Mouse (Mus musculus) forebrain, embryonic 14.5 days (tissue): ENCODE results near the gene Npl. TPM values are rescaled to one million over a fixed set of nuclear protein-coding genes. Genes with fewer than 3 reads are reported as not detected.

Source experiments
- ATAC-seq: fragments of 200-750 bp; cut with Nextera tagmentation; 2 replicates; pipeline ENCODE4 v1.8.0; 2017; ENCODE audit warnings: mild to moderate bottlenecking, moderate library complexity
- DNase-seq: peaks from one replicate; pipeline ENCODE4 v3.0.0-alpha.2; 2015; ENCODE audit warnings: low spot score
- H3K27ac ChIP-seq: fragments of 300-500 bp; sonication (generic); 2 replicates; pipeline ENCODE4 v1.5.1; 2014; ENCODE audit warnings: low read depth, mild to moderate bottlenecking, control low read depth, low read length, moderate library complexity
- H3K27me3 ChIP-seq: fragments of 300-500 bp; sonication (generic); replicated peaks from 2 replicates; pipeline ENCODE4 v1.6.1; 2014; ENCODE audit warnings: low read length, control low read depth, mixed read lengths; ENCODE audit not compliant: control insufficient read depth, insufficient read depth
- H3K36me3 ChIP-seq: fragments of 300-500 bp; sonication (generic); 2 replicates; pipeline ENCODE4 v1.6.1; 2014; ENCODE audit warnings: low read length, control low read depth; ENCODE audit not compliant: control insufficient read depth, insufficient read depth
- H3K4me1 ChIP-seq: fragments of 300-500 bp; sonication (generic); 2 replicates; pipeline ENCODE4 v1.6.1; 2014; ENCODE audit warnings: antibody characterized with exemption, low read length, control low read depth; ENCODE audit not compliant: control insufficient read depth, insufficient read depth
- H3K4me2 ChIP-seq: fragments of 300-500 bp; sonication (generic); 2 replicates; pipeline ENCODE4 v1.6.1; 2014; ENCODE audit warnings: mild to moderate bottlenecking, control low read depth, low read length
- H3K4me3 ChIP-seq: fragments of 300-500 bp; sonication (generic); 2 replicates; pipeline ENCODE4 v1.5.1; 2014; ENCODE audit warnings: low read depth, low read length, control low read depth
- H3K9ac ChIP-seq: fragments of 300-500 bp; sonication (generic); 2 replicates; pipeline ENCODE4 v1.6.1; 2014; ENCODE audit warnings: mild to moderate bottlenecking, low read length, control low read depth, moderate library complexity
- H3K9me3 ChIP-seq: fragments of 300-500 bp; sonication (generic); replicated peaks from 2 replicates; pipeline ENCODE4 v1.6.1; 2016; ENCODE audit warnings: low read length, control low read depth, mixed read lengths; ENCODE audit not compliant: control insufficient read depth
- WGBS: fragments of 180-500 bp; shearing (Covaris S2); extraction: QIAGEN DNeasy Blood & Tissue Kit; methylation state at CpG from one replicate; pipeline ENCODE4 v1.1.7; 2014; 5-methylcytosine and 5-hydroxymethylcytosine counted together
- polyA plus RNA-seq: library from polyadenylated mRNA; unstranded; fragments of >200 nt; fragmentation: Nextera tagmentation; extraction: Ambion mirVana; gene quantifications from 2 replicates; pipeline ENCODE4 v1.2.1, GENCODE M21; 2014

Npl gene
- polyA plus RNA-seq, 1 experiment from 2014 or later: 10.1 TPM

GRCm38 (mm10) chr1:153583189-153583588, 33.3 kb upstream of the Npl start:
- Histone ChIP-seq H3K27me3 (no peaks in the 10 kb centered on the region), H3K4me1 (no peaks in the 10 kb centered on the region), H3K9me3 (no peaks in the 10 kb centered on the region), H3K4me2 (no peak overlapping the region), H3K9ac (no peak overlapping the region), H3K27ac (no peak overlapping the region), H3K36me3 (no peaks in the 10 kb centered on the region), H3K4me3 (no peak overlapping the region)
- 83% methylated on average over 4 of the region's 4 CpGs for WGBS
- no peak for ATAC-seq
- DNase-seq: no peak

- Histone ChIP-seq H3K9me3 (no peaks in the 10 kb centered on the region), H3K27me3 (no peaks in the 10 kb centered on the region), H3K36me3 (no peaks in the 10 kb centered on the region), H3K4me2 (no peak overlapping the region), H3K27ac (no peak overlapping the region), H3K9ac (no peak overlapping the region), H3K4me1 (no peaks in the 10 kb centered on the region), H3K4me3 (no peak overlapping the region)
- ATAC-seq: no peak
- DNase-seq: no peak
- WGBS: 86% methylated on average over 3 of the region's 3 CpGs
These were observed 24.9 kb upstream of the Npl start for GRCm38 (mm10) chr1:153574730-153575129.

- ATAC-seq: no peak
- DNase-seq: no peak
- no peak overlapping the region for H3K4me3 ChIP-seq
- no peak overlapping the region for H3K9ac ChIP-seq
- H3K36me3 ChIP-seq: no peaks in the 10 kb centered on the region
- no peak overlapping the region for H3K4me2 ChIP-seq
- H3K27ac ChIP-seq: no peak overlapping the region
- H3K27me3 ChIP-seq: no peaks in the 10 kb centered on the region
- 75% methylated on average over 4 of the region's 4 CpGs for WGBS
- no peaks in the 10 kb centered on the region for H3K4me1 ChIP-seq
- H3K9me3 ChIP-seq: no peaks in the 10 kb centered on the region
These were observed 22.6 kb upstream of the Npl start for GRCm38 (mm10) chr1:153572271-153573043.

- H3K27me3 ChIP-seq: no peaks in the 10 kb centered on the region
- H3K27ac ChIP-seq: no peak overlapping the region
- 85% methylated on average over 8 of the region's 8 CpGs for WGBS
These were observed 15.9 kb upstream of the Npl start for GRCm38 (mm10) chr1:153565701-153566100.

GRCm38 (mm10) chr1:153564701-153565100, 14.9 kb upstream of the Npl start:
- no peak for DNase-seq
- no peak overlapping the region for H3K4me3 ChIP-seq
- ATAC-seq: no peak
- H3K36me3 ChIP-seq: no peaks in the 10 kb centered on the region
- H3K4me1 ChIP-seq: no peaks in the 10 kb centered on the region
- no peak overlapping the region for H3K4me2 ChIP-seq
- H3K27me3 ChIP-seq: no peaks in the 10 kb centered on the region
- H3K9me3 ChIP-seq: no peaks in the 10 kb centered on the region
- no peak overlapping the region for H3K9ac ChIP-seq
- 91% methylated on average over 7 of the region's 7 CpGs for WGBS
- H3K27ac ChIP-seq: no peak overlapping the region

More at GRCm38 (mm10) chr1:153565701-153566100, 15.9 kb upstream of the Npl start:
- Histone ChIP-seq H3K4me1 (no peaks in the 10 kb centered on the region), H3K36me3 (no peaks in the 10 kb centered on the region), H3K9me3 (no peaks in the 10 kb centered on the region), H3K4me2 (no peak overlapping the region), H3K4me3 (no peak overlapping the region), H3K9ac (no peak overlapping the region)
- ATAC-seq (no peak), DNase-seq (no peak)

GRCm38 (mm10) chr1:153563675-153564074, 13.8 kb upstream of the Npl start:
- H3K27ac ChIP-seq: no peak overlapping the region
- H3K9ac ChIP-seq: no peak overlapping the region
- no peaks in the 10 kb centered on the region for H3K36me3 ChIP-seq
- no peak overlapping the region for H3K4me3 ChIP-seq
- no peak for DNase-seq
- no peaks in the 10 kb centered on the region for H3K27me3 ChIP-seq
- no peaks in the 10 kb centered on the region for H3K9me3 ChIP-seq
- no peaks in the 10 kb centered on the region for H3K4me1 ChIP-seq
- no peak overlapping the region for H3K4me2 ChIP-seq
- WGBS: 63% methylated on average over 2 of the region's 2 CpGs
- ATAC-seq: no peak

GRCm38 (mm10) chr1:153560805-153561204, 11.0 kb upstream of the Npl start:
- H3K27me3 ChIP-seq: no peaks in the 10 kb centered on the region
- WGBS: 40% methylated on average over 6 of the region's 6 CpGs
- ATAC-seq (no peak), DNase-seq (no peak)
- no peaks in the 10 kb centered on the region for H3K9me3 ChIP-seq
- no peak overlapping the region for H3K4me3 ChIP-seq
- H3K9ac ChIP-seq: no peak overlapping the region
- H3K36me3 ChIP-seq: no peaks in the 10 kb centered on the region
- H3K27ac ChIP-seq: no peak overlapping the region; the same call in 1 of the 2 replicates
- no peak overlapping the region for H3K4me2 ChIP-seq
- H3K4me1 ChIP-seq: no peaks in the 10 kb centered on the region

GRCm38 (mm10) chr1:153559701-153560100, 9.9 kb upstream of the Npl start:
- Histone ChIP-seq H3K4me1 (no peaks in the 10 kb centered on the region), H3K36me3 (no peaks in the 10 kb centered on the region), H3K9ac (no peak overlapping the region), H3K27me3 (no peaks in the 10 kb centered on the region), H3K4me3 (no peak overlapping the region), H3K27ac (no peak overlapping the region), H3K9me3 (no peaks in the 10 kb centered on the region), H3K4me2 (no peak overlapping the region)
- WGBS: 55% methylated on average over 7 of the region's 7 CpGs
- DNase-seq (no peak), ATAC-seq (no peak)

- DNase-seq: peak; percentile 79
- Histone ChIP-seq H3K9ac (no peak overlapping the region), H3K4me2 (no peak overlapping the region), H3K27me3 (no peaks in the 10 kb centered on the region), H3K4me3 (no peak overlapping the region), H3K27ac (no peak overlapping the region), H3K9me3 (no peaks in the 10 kb centered on the region), H3K36me3 (no peaks in the 10 kb centered on the region), H3K4me1 (no peaks in the 10 kb centered on the region)
- ATAC-seq: peak; percentile 47; the same call in 1 of the 2 replicates
- 20% methylated on average over 9 of the region's 9 CpGs for WGBS
These were observed 9.3 kb upstream of the Npl start for GRCm38 (mm10) chr1:153559126-153559647.
